Mouse (Mus musculus): ENCODE measurements around the gene Fau. TPM values are rescaled to one million over a fixed set of nuclear protein-coding genes. Genes with fewer than 3 reads are reported as not detected.

Gene Fau
- polyA plus RNA-seq, 1 experiment from 2014 or later = 1,050 TPM

GRCm38 (mm10) chr19:6088841-6089240 lies 31.2 kb downstream of the Fau start:
- WGBS = 92% methylated on average over 13 of the region's 13 CpGs
- H3K4me2 ChIP-seq (ENCODE audit: low read length) = no peak overlapping the region
- H3K9ac ChIP-seq (ENCODE audit: low read depth, low read length) = no peak overlapping the region
- 0 out of 2 replicates have a peak, but pooled peaks cover 4% of the 10 kb centered on the region for H3K4me1 ChIP-seq (replicated peaks; ENCODE audit: insufficient read depth, low read length)
- ATAC-seq (replicated peaks; ENCODE audit: low FRiP score, low read depth) (no peak), DNase-seq (ENCODE audit: low spot score) (no peak)
- H3K9me3 ChIP-seq (replicated peaks; ENCODE audit: low read length) = no peaks in the 10 kb centered on the region
- H3K36me3 ChIP-seq (ENCODE audit: insufficient read depth, low read length) = peaks cover 17% of the 10 kb centered on the region
- H3K27ac ChIP-seq = no peak overlapping the region
- no peak for TF ChIP-seq CTCF (IDR thresholded peaks at IDR 0.05; ENCODE audit: low read depth)
- H3K27me3 ChIP-seq (ENCODE audit: insufficient read depth, low read length) = no peaks in the 10 kb centered on the region
- no peak overlapping the region for H3K4me3 ChIP-seq (replicated peaks; ENCODE audit: low read depth, low read length)

DNA sequence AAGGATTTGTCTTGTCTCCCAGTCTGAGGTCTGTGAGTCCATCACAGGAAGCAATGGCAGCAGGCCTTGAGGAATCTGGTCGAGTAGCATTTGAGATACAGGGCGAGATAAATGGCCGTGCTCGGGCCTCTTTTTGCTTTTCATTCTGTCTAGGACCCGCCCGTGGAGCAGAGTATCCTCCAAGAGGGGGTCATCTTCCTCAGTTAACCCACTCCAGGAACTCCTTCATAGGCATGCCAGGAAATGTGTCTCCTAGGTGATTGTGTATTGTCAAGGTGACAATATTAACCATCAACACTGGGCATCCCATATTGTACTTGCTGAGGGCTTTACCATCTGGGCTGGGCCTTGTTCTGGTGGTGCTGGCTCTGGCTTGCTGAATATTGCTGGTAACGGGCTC lies 36.5 kb downstream of the Fau start, which contains the start of gene AC131692.1:
Gene AC131692.1, plus strand, starts transcription at position 301 of the 400 bp plus-strand sequence.
- Histone ChIP-seq H3K27ac (no peak within 1 kb of the TSS), H3K9me3 (replicated peaks; ENCODE audit: low read length) (no peaks in the 10 kb centered on the region), H3K4me3 (replicated peaks; ENCODE audit: low read depth, low read length) (no peak within 1 kb of the TSS), H3K36me3 (ENCODE audit: insufficient read depth, low read length) (peaks cover 20% of the 10 kb centered on the region; the same call in 1 of the 2 replicates), H3K4me2 (ENCODE audit: low read length) (no peak within 1 kb of the TSS), H3K9ac (ENCODE audit: low read depth, low read length) (no peak within 1 kb of the TSS), H3K4me1 (replicated peaks; ENCODE audit: insufficient read depth, low read length) (no peaks in the 10 kb centered on the region), H3K27me3 (ENCODE audit: insufficient read depth, low read length) (no peaks in the 10 kb centered on the region)
- TF ChIP-seq CTCF (IDR thresholded peaks at IDR 0.05; ENCODE audit: low read depth) = no peak
- ATAC-seq (replicated peaks; ENCODE audit: low FRiP score, low read depth) (no peak), DNase-seq (ENCODE audit: low spot score) (no peak)
- WGBS = 85% methylated on average over 7 of the region's 7 CpGs

DNA sequence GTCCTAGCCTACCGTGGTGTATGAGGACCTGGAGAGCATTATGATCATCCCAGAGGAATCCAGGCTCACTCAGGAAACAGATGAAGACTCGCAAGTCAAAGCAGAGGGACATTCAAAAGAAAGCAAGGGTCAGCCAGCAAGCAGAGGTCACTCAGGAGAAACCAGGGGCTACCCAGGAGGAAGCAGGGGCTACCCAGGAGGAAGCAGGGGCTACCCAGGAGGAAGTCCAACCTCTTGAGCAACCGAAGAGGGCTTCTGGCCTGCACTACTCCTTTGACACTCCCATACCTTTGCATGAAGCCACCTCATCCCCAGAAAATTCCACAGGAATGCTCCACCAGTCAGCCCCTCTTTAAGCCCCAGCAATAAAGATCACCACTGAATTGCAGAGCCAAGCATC lies 40.2 kb downstream of the Fau start:
- Histone ChIP-seq H3K9ac (ENCODE audit: low read depth, low read length) (no peak overlapping the region), H3K27ac (no peak overlapping the region), H3K9me3 (replicated peaks; ENCODE audit: low read length) (no peaks in the 10 kb centered on the region), H3K4me2 (ENCODE audit: low read length) (no peak overlapping the region), H3K4me1 (replicated peaks; ENCODE audit: insufficient read depth, low read length) (no peaks in the 10 kb centered on the region), H3K27me3 (ENCODE audit: insufficient read depth, low read length) (no peaks in the 10 kb centered on the region), H3K36me3 (ENCODE audit: insufficient read depth, low read length) (0 out of 2 replicates have a peak, but pooled peaks cover 3% of the 10 kb centered on the region), H3K4me3 (replicated peaks; ENCODE audit: low read depth, low read length) (no peak overlapping the region)
- no peak for DNase-seq (ENCODE audit: low spot score)
- TF ChIP-seq CTCF (IDR thresholded peaks at IDR 0.05; ENCODE audit: low read depth) = no peak
- WGBS = 81% methylated on average over 3 of the region's 3 CpGs
- ATAC-seq (replicated peaks; ENCODE audit: low FRiP score, low read depth) = no peak

- no peak for TF ChIP-seq CTCF (IDR thresholded peaks at IDR 0.05; ENCODE audit: low read depth)
- H3K4me3 ChIP-seq (replicated peaks; ENCODE audit: low read depth, low read length) = no peak overlapping the region
- H3K9ac ChIP-seq (ENCODE audit: low read depth, low read length) = no peak overlapping the region
- H3K4me1 ChIP-seq (replicated peaks; ENCODE audit: insufficient read depth, low read length) = no peaks in the 10 kb centered on the region
- no peak for DNase-seq (ENCODE audit: low spot score)
- H3K9me3 ChIP-seq (replicated peaks; ENCODE audit: low read length) = no peaks in the 10 kb centered on the region
- no peak overlapping the region for H3K27ac ChIP-seq
- no peaks in the 10 kb centered on the region for H3K27me3 ChIP-seq (ENCODE audit: insufficient read depth, low read length)
- 58% methylated on average over 6 of the region's 6 CpGs for WGBS
- ATAC-seq (replicated peaks; ENCODE audit: low FRiP score, low read depth) = no peak
- H3K4me2 ChIP-seq (ENCODE audit: low read length) = no peak overlapping the region
- H3K36me3 ChIP-seq (ENCODE audit: insufficient read depth, low read length) = no peaks in the 10 kb centered on the region
Measured at GRCm38 (mm10) chr19:6101186-6101585, 43.5 kb downstream of the Fau start.

- no peak overlapping the region for H3K9ac ChIP-seq (ENCODE audit: low read depth, low read length)
- DNase-seq (ENCODE audit: low spot score) (no peak), ATAC-seq (replicated peaks; ENCODE audit: low FRiP score, low read depth) (no peak)
- H3K4me1 ChIP-seq (replicated peaks; ENCODE audit: insufficient read depth, low read length) = no peaks in the 10 kb centered on the region
- no peak for TF ChIP-seq CTCF (IDR thresholded peaks at IDR 0.05; ENCODE audit: low read depth)
- no peaks in the 10 kb centered on the region for H3K27me3 ChIP-seq (ENCODE audit: insufficient read depth, low read length)
- no peak overlapping the region for H3K4me3 ChIP-seq (replicated peaks; ENCODE audit: low read depth, low read length)
- H3K27ac ChIP-seq = no peak overlapping the region
- no peak overlapping the region for H3K4me2 ChIP-seq (ENCODE audit: low read length)
- WGBS = 75% methylated on average over 6 of the region's 6 CpGs
- H3K36me3 ChIP-seq (ENCODE audit: insufficient read depth, low read length) = no peaks in the 10 kb centered on the region
- no peaks in the 10 kb centered on the region for H3K9me3 ChIP-seq (replicated peaks; ENCODE audit: low read length)
Measured at GRCm38 (mm10) chr19:6102169-6102853, 44.7 kb downstream of the Fau start.

- no peak overlapping the region for H3K9ac ChIP-seq (ENCODE audit: low read depth, low read length)
- WGBS = 70% methylated on average over 4 of the region's 4 CpGs
- no peaks in the 10 kb centered on the region for H3K4me1 ChIP-seq (replicated peaks; ENCODE audit: insufficient read depth, low read length)
- H3K4me2 ChIP-seq (ENCODE audit: low read length) = no peak overlapping the region
- no peak overlapping the region for H3K27ac ChIP-seq
- H3K36me3 ChIP-seq (ENCODE audit: insufficient read depth, low read length) = no peaks in the 10 kb centered on the region
- DNase-seq (ENCODE audit: low spot score) (no peak), ATAC-seq (replicated peaks; ENCODE audit: low FRiP score, low read depth) (no peak)
- TF ChIP-seq CTCF (IDR thresholded peaks at IDR 0.05; ENCODE audit: low read depth) = no peak
- no peaks in the 10 kb centered on the region for H3K27me3 ChIP-seq (ENCODE audit: insufficient read depth, low read length)
- H3K9me3 ChIP-seq (replicated peaks; ENCODE audit: low read length) = no peaks in the 10 kb centered on the region
- no peak overlapping the region for H3K4me3 ChIP-seq (replicated peaks; ENCODE audit: low read depth, low read length)
Measured at GRCm38 (mm10) chr19:6104476-6104875, 46.8 kb downstream of the Fau start.

Measured in kidney, postnatal 0 days (tissue).